Mouse (Mus musculus) left cerebral cortex, postnatal 25 days (tissue): Measurements from ENCODE around the gene Aacs. TPM values are rescaled to one million over a fixed set of nuclear protein-coding genes. Genes with fewer than 3 reads are reported as not detected.
"Not testable (repeated sequence)": the region's sequence is repeated elsewhere in the genome, so short reads cannot be mapped to it uniquely, and the experiment has no call there.

ENCODE experiments used
- DNase-seq, 2 experiments: peaks; one replicate each; pipeline ENCODE4 v3.0.0; 2022; ENCODE audit warnings: low spot score in 2 of 2, mixed read lengths in 1 of 2
- intact Hi-C: fragments of 180-260 bp; cut with DNase I; formaldehyde crosslinking; loops from one replicate; pipeline ENCODE4 v1.15.1; 2025
- total RNA-seq, 2 experiments: library from RNA; stranded (reverse); gene quantifications; 2 replicates each; pipeline ENCODE4 v1.2.3; 2021

Gene Aacs
- total RNA-seq, 2 experiments from 2014 or later: 43.0 to 52.1 TPM

- DNase-seq: no peak
- intact Hi-C loops: no loop called here
These were observed 11.9 kb downstream of the Aacs start for GRCm38 (mm10) chr5:125487375-125488115.

- intact Hi-C loops: no loop called here
- DNase-seq: no peak
These were observed 12.5 kb downstream of the Aacs start for GRCm38 (mm10) chr5:125488116-125488455.

GRCm38 (mm10) chr5:125488953-125489352 lies 13.3 kb downstream of the Aacs start:
- intact Hi-C loops, DNase-seq: not testable (repeated sequence)

- intact Hi-C loops: no loop called here
- no peak for DNase-seq
These were observed 15.5 kb downstream of the Aacs start for GRCm38 (mm10) chr5:125491107-125491506.

- intact Hi-C loops: no loop called here
- no peak for DNase-seq
These were observed 16.9 kb downstream of the Aacs start for GRCm38 (mm10) chr5:125492379-125493092.

- intact Hi-C loops: no loop called here
- DNase-seq: no peak
These were observed 17.4 kb downstream of the Aacs start for GRCm38 (mm10) chr5:125493093-125493423.

- intact Hi-C loops: no loop called here
- DNase-seq: no peak
These were observed 20.0 kb downstream of the Aacs start for GRCm38 (mm10) chr5:125495655-125496054.

GRCm38 (mm10) chr5:125497821-125498600 lies 22.4 kb downstream of the Aacs start:
- intact Hi-C loops: no loop called here
- peak; percentile 83 to 91 for DNase-seq

GRCm38 (mm10) chr5:125501505-125501904 lies 25.9 kb downstream of the Aacs start:
- DNase-seq: no peak

GRCm38 (mm10) chr5:125502186-125502585 lies 26.6 kb downstream of the Aacs start:
- no peak for DNase-seq
- intact Hi-C loops: no loop called here

More at GRCm38 (mm10) chr5:125501505-125501904, 25.9 kb downstream of the Aacs start:
- intact Hi-C loops: no loop called here

- intact Hi-C loops: no loop called here
- DNase-seq: no peak
These were observed 28.0 kb downstream of the Aacs start for GRCm38 (mm10) chr5:125503628-125504027.

- intact Hi-C loops: no loop called here
These were observed 29.1 kb downstream of the Aacs start for GRCm38 (mm10) chr5:125504692-125505091.

GRCm38 (mm10) chr5:125505968-125506367 lies 30.4 kb downstream of the Aacs start:
- intact Hi-C loops: no loop called here
- peak in 1 of 2 experiments; percentile 73 for DNase-seq

More at GRCm38 (mm10) chr5:125504692-125505091, 29.1 kb downstream of the Aacs start:
- peak in 1 of 2 experiments; percentile 70 for DNase-seq

- intact Hi-C loops: no loop called here
- DNase-seq: no peak
These were observed 32.0 kb downstream of the Aacs start for GRCm38 (mm10) chr5:125507582-125507981.

- DNase-seq: no peak
- intact Hi-C loops: no loop called here
These were observed 32.4 kb downstream of the Aacs start for GRCm38 (mm10) chr5:125508006-125508405.

GRCm38 (mm10) chr5:125509541-125509940 lies 33.9 kb downstream of the Aacs start:
- no peak for DNase-seq
- intact Hi-C loops: no loop called here

- DNase-seq: no peak
- intact Hi-C loops: no loop called here
These were observed 39.4 kb downstream of the Aacs start for GRCm38 (mm10) chr5:125515006-125515405.

- DNase-seq: peak in 1 of 2 experiments; percentile 69
- intact Hi-C loops: no loop called here
These were observed 43.0 kb downstream of the Aacs start for GRCm38 (mm10) chr5:125518640-125519039.

- peak in 1 of 2 experiments; percentile 66 for DNase-seq
These were observed 45.4 kb downstream of the Aacs start for GRCm38 (mm10) chr5:125520930-125521590.

GRCm38 (mm10) chr5:125523361-125523760 lies 47.7 kb downstream of the Aacs start:
- intact Hi-C loops: loop anchor here (10.0 kb wide), 2 partner anchors 1281 to 1471 kb away; no protein-coding TSS in a partner anchor

More at GRCm38 (mm10) chr5:125520930-125521590, 45.4 kb downstream of the Aacs start:
- intact Hi-C loops: loop anchor here (10.0 kb wide), 2 partner anchors 1284 to 1474 kb away; no protein-coding TSS in a partner anchor

More at GRCm38 (mm10) chr5:125523361-125523760, 47.7 kb downstream of the Aacs start:
- DNase-seq: no peak
